Comparison of ENCODE assay signal across 8 mouse cellular contexts in the genomic region with DNA sequence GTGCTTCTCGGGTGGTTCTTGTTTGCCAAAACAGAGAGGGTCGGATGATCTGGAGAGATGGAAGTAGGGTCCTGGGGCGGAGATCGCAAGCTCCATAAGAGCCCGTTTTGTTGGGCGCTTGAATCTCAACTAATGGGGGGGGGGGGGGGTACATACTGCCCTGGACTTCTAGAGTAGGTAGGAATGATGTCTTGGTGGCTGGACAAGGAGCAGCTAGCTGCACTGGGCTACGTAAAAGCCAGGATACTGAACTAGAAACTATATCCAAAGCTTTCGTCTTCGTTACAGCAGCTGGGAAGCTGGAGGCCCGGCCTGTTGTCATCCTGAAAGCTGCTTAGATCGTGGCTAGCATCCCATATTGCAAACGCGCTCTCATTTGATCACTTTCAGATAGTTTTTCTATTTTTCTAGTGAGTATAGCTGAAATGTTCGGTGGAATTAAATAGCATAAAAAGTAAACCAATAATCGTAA. TPM values are rescaled to one million over a fixed set of nuclear protein-coding genes. Genes with fewer than 3 reads are reported as not detected.
A peak's percentile ranks its signal among the peaks of the same experiment; 100 is the strongest.
DNase-seq lines count a peak whose midpoint lies in the region; ATAC-seq and TF ChIP-seq lines count a peak whose summit lies in the region.

No protein-coding gene starts in this region.

- no peak for TF ChIP-seq EP300 in heart, postnatal 0 days (IDR thresholded peaks at IDR 0.05; ENCODE audit: low read depth)
- no peak for TF ChIP-seq EP300 in liver, postnatal 0 days (IDR thresholded peaks at IDR 0.05; ENCODE audit: low read depth)

- peak overlapping the region; percentile 87; the same call in 1 of the 2 replicates for H3K27ac ChIP-seq in kidney, embryonic 16.5 days (ENCODE audit: low read length)
- H3K27ac ChIP-seq in bone marrow macrophage, adult 2 months (ENCODE audit: insufficient read depth, low read depth, low read length): peak overlapping the region; percentile 45
- peak overlapping the region; percentile 99 for H3K27ac ChIP-seq in heart, postnatal 0 days (ENCODE audit: low read depth)
- H3K27ac ChIP-seq in liver, postnatal 0 days (ENCODE audit: low read depth): peak overlapping the region; percentile 93

- peak; percentile 64 for ATAC-seq in kidney, embryonic 16.5 days (ENCODE audit: low FRiP score, low TSS enrichment)
- peak; percentile 22; the same call in 1 of the 2 replicates for ATAC-seq in heart, postnatal 0 days (ENCODE audit: insufficient read depth, low read depth)
- peak; percentile 40 for ATAC-seq in liver, postnatal 0 days

- H3K4me2 ChIP-seq in kidney, embryonic 16.5 days (replicated peaks; ENCODE audit: low read depth, low read length): peak overlapping the region; percentile 65
- peak overlapping the region; percentile 83 for H3K4me2 ChIP-seq in heart, postnatal 0 days (ENCODE audit: low read depth, low read length)
- peak overlapping the region; percentile 76 for H3K4me2 ChIP-seq in liver, postnatal 0 days (ENCODE audit: low read depth, low read length)

- H3K27me3 ChIP-seq in kidney, embryonic 16.5 days (ENCODE audit: insufficient read depth, low read length): no peaks in the 10 kb centered on the region
- H3K27me3 ChIP-seq in heart, postnatal 0 days (ENCODE audit: control insufficient read depth, insufficient read depth, low read length): no peaks in the 10 kb centered on the region
- H3K27me3 ChIP-seq in liver, postnatal 0 days (ENCODE audit: insufficient read depth, low read length): no peaks in the 10 kb centered on the region

- peaks cover 13% of the 10 kb centered on the region for H3K36me3 ChIP-seq in kidney, embryonic 16.5 days (ENCODE audit: insufficient read depth, low read length)
- peaks cover 20% of the 10 kb centered on the region; the same call in 1 of the 2 replicates for H3K36me3 ChIP-seq in heart, postnatal 0 days (replicated peaks; ENCODE audit: control insufficient read depth, insufficient read depth, low read length)
- H3K36me3 ChIP-seq in liver, postnatal 0 days (replicated peaks; ENCODE audit: insufficient read depth, low read length): peaks cover 3% of the 10 kb centered on the region; the same call in 1 of the 2 replicates

- no peak for TF ChIP-seq POLR2A in bone marrow macrophage, adult 2 months (IDR thresholded peaks at IDR 0.05; ENCODE audit: borderline replicate concordance, low read depth, low read length)

- no peak for DNase-seq in kidney, adult 18-20 months
- DNase-seq in heart, postnatal 0 days (ENCODE audit: low spot score): no peak
- no peak for DNase-seq in liver, postnatal 0 days
- DNase-seq in adrenal gland, postnatal 14 days: no peak
- DNase-seq in retina, postnatal 1 day: no peak
- no peak for DNase-seq in cerebellum, postnatal 25 days

- 2% methylated on average over 15 of the region's 15 CpGs for WGBS in kidney, embryonic 16.5 days
- 1% methylated on average over 15 of the region's 15 CpGs for WGBS in heart, postnatal 0 days
- under 1% methylated on average over 15 of the region's 15 CpGs for WGBS in liver, postnatal 0 days (ENCODE audit: insufficient replicate concordance)

- peak overlapping the region; percentile 80 for H3K4me3 ChIP-seq in kidney, embryonic 16.5 days (ENCODE audit: low read length)
- peak overlapping the region; percentile 71 for H3K4me3 ChIP-seq in bone marrow macrophage, adult 2 months (ENCODE audit: insufficient read depth, low read length)
- H3K4me3 ChIP-seq in heart, postnatal 0 days (ENCODE audit: low read depth, low read length): peak overlapping the region; percentile 89
- H3K4me3 ChIP-seq in liver, postnatal 0 days (ENCODE audit: low read depth, low read length): peak overlapping the region; percentile 77

- H3K9ac ChIP-seq in kidney, embryonic 16.5 days (replicated peaks; ENCODE audit: low read length): peak overlapping the region; percentile 92
- H3K9ac ChIP-seq in heart, postnatal 0 days (replicated peaks; ENCODE audit: low read depth, low read length): peak overlapping the region; percentile 93
- H3K9ac ChIP-seq in liver, postnatal 0 days (replicated peaks): peak overlapping the region; percentile 86

- peaks cover 21% of the 10 kb centered on the region for H3K4me1 ChIP-seq in kidney, embryonic 16.5 days (ENCODE audit: insufficient read depth, low read length)
- 0 out of 2 replicates have a peak, but pooled peaks cover 8% of the 10 kb centered on the region for H3K4me1 ChIP-seq in bone marrow macrophage, adult 2 months (ENCODE audit: control insufficient read depth, insufficient read depth, low read length)
- peaks cover 13% of the 10 kb centered on the region for H3K4me1 ChIP-seq in heart, postnatal 0 days (ENCODE audit: control insufficient read depth, insufficient read depth)
- H3K4me1 ChIP-seq in liver, postnatal 0 days (ENCODE audit: insufficient read depth): peaks cover 14% of the 10 kb centered on the region

- TF ChIP-seq CTCF in bone marrow macrophage, adult 2 months (IDR thresholded peaks at IDR 0.05; ENCODE audit: low read depth, low read length): no peak
- no peak for TF ChIP-seq CTCF in heart, postnatal 0 days (IDR thresholded peaks at IDR 0.05; ENCODE audit: low read depth)
- no peak for TF ChIP-seq CTCF in liver, postnatal 0 days (IDR thresholded peaks at IDR 0.05; ENCODE audit: low read depth)

- H3K9me3 ChIP-seq in kidney, embryonic 16.5 days (ENCODE audit: low read length): no peaks in the 10 kb centered on the region
- H3K9me3 ChIP-seq in heart, postnatal 0 days (replicated peaks; ENCODE audit: control insufficient read depth, low read length): no peaks in the 10 kb centered on the region
- no peaks in the 10 kb centered on the region for H3K9me3 ChIP-seq in liver, postnatal 0 days (ENCODE audit: low read length)

RNA-seq across cellular contexts. Expression of gene Ccdc127, which starts 0.4 kb away (rescaled TPM):
- polyA plus RNA-seq in kidney, embryonic 16.5 days (2015; fragmentation: Nextera tagmentation; extraction: Ambion mirVana): 45.2 and 58.1 TPM in 2 replicates
- 23.1 and 27.3 TPM in 2 replicates for polyA plus RNA-seq in bone marrow macrophage, adult 2 months (2012; ENCODE audit: insufficient read depth, insufficient read length, missing spikeins)
- 6.4 and 7.2 TPM in 2 replicates for total RNA-seq in heart, postnatal 0 days (2014; rRNA removed; ENCODE audit: low replicate concordance)
- 43.5 and 46.5 TPM in 2 replicates for polyA plus RNA-seq in heart, postnatal 0 days (2015; fragmentation: Nextera tagmentation; extraction: Ambion mirVana)
- polyA plus RNA-seq in liver, postnatal 0 days (2015; fragmentation: Nextera tagmentation; extraction: Ambion mirVana): 14.3 and 14.8 TPM in 2 replicates
- 51.2 and 51.6 TPM in 2 replicates for total RNA-seq in adrenal gland, postnatal 14 days (2021)

RNA-seq across cellular contexts. Expression of gene Sdha, which starts 0.4 kb away (rescaled TPM):
- 383 and 417 TPM in 2 replicates for polyA plus RNA-seq in kidney, embryonic 16.5 days (2015; fragmentation: Nextera tagmentation; extraction: Ambion mirVana)
- polyA plus RNA-seq in bone marrow macrophage, adult 2 months (2012; ENCODE audit: insufficient read depth, insufficient read length, missing spikeins): 141 and 167 TPM in 2 replicates
- 401 and 402 TPM in 2 replicates for total RNA-seq in heart, postnatal 0 days (2014; rRNA removed; ENCODE audit: low replicate concordance)
- polyA plus RNA-seq in heart, postnatal 0 days (2015; fragmentation: Nextera tagmentation; extraction: Ambion mirVana): 912 and 960 TPM in 2 replicates
- 139 and 154 TPM in 2 replicates for polyA plus RNA-seq in liver, postnatal 0 days (2015; fragmentation: Nextera tagmentation; extraction: Ambion mirVana)
- 906 and 913 TPM in 2 replicates for total RNA-seq in adrenal gland, postnatal 14 days (2021)

RNA-seq across cellular contexts. Expression of gene Lrrc14b, which starts 13.3 kb away (rescaled TPM):
- not detected in 2 replicates for polyA plus RNA-seq in kidney, embryonic 16.5 days (2015; fragmentation: Nextera tagmentation; extraction: Ambion mirVana)
- 0.66 and 0.68 TPM in 2 replicates for polyA plus RNA-seq in bone marrow macrophage, adult 2 months (2012; ENCODE audit: insufficient read depth, insufficient read length, missing spikeins)
- 25.5 and 26.0 TPM in 2 replicates for total RNA-seq in heart, postnatal 0 days (2014; rRNA removed; ENCODE audit: low replicate concordance)
- 25.2 and 32.2 TPM in 2 replicates for polyA plus RNA-seq in heart, postnatal 0 days (2015; fragmentation: Nextera tagmentation; extraction: Ambion mirVana)
- not detected in 2 replicates for polyA plus RNA-seq in liver, postnatal 0 days (2015; fragmentation: Nextera tagmentation; extraction: Ambion mirVana)
- 0.15 and 0.19 TPM in 2 replicates for total RNA-seq in adrenal gland, postnatal 14 days (2021)

RNA-seq across cellular contexts. Expression of gene Pdcd6, which starts 33.1 kb away (rescaled TPM):
- 166 and 172 TPM in 2 replicates for polyA plus RNA-seq in kidney, embryonic 16.5 days (2015; fragmentation: Nextera tagmentation; extraction: Ambion mirVana)
- polyA plus RNA-seq in bone marrow macrophage, adult 2 months (2012; ENCODE audit: insufficient read depth, insufficient read length, missing spikeins): 115 and 120 TPM in 2 replicates
- total RNA-seq in heart, postnatal 0 days (2014; rRNA removed; ENCODE audit: low replicate concordance): 60.3 and 112 TPM in 2 replicates
- polyA plus RNA-seq in heart, postnatal 0 days (2015; fragmentation: Nextera tagmentation; extraction: Ambion mirVana): 90.3 and 90.8 TPM in 2 replicates
- 83.1 and 86.2 TPM in 2 replicates for polyA plus RNA-seq in liver, postnatal 0 days (2015; fragmentation: Nextera tagmentation; extraction: Ambion mirVana)
- total RNA-seq in adrenal gland, postnatal 14 days (2021): 127 and 129 TPM in 2 replicates

RNA-seq across cellular contexts. Expression of gene Zfp72, which starts 40.2 kb away (rescaled TPM):
- polyA plus RNA-seq in kidney, embryonic 16.5 days (2015; fragmentation: Nextera tagmentation; extraction: Ambion mirVana): 7.1 and 8.6 TPM in 2 replicates
- 1.6 and 1.9 TPM in 2 replicates for polyA plus RNA-seq in bone marrow macrophage, adult 2 months (2012; ENCODE audit: insufficient read depth, insufficient read length, missing spikeins)
- 1.1 and 2.3 TPM in 2 replicates for total RNA-seq in heart, postnatal 0 days (2014; rRNA removed; ENCODE audit: low replicate concordance)
- 2.8 and 2.9 TPM in 2 replicates for polyA plus RNA-seq in heart, postnatal 0 days (2015; fragmentation: Nextera tagmentation; extraction: Ambion mirVana)
- polyA plus RNA-seq in liver, postnatal 0 days (2015; fragmentation: Nextera tagmentation; extraction: Ambion mirVana): 0.60 and 0.70 TPM in 2 replicates
- 3.4 and 3.7 TPM in 2 replicates for total RNA-seq in adrenal gland, postnatal 14 days (2021)

Comparison
In these comparisons a context has a peak if more than half of its experiments do, and no peak if none do; other contexts are left out.
1. H3K27ac ChIP-seq: peak in every context shown above with its lines; median percentile 99 in heart, postnatal 0 days; 93 in liver, postnatal 0 days; 87 in kidney, embryonic 16.5 days; 45 in bone marrow macrophage, adult 2 months.
2. RNA of gene Lrrc14b, which starts 13.3 kb away (polyA plus RNA-seq): 25.2 to 32.2 TPM in heart, postnatal 0 days; 0.66 to 0.68 TPM in bone marrow macrophage, adult 2 months, not detected in kidney, embryonic 16.5 days and not detected in liver, postnatal 0 days; every median in the first group is over 10 times any median in the second.
3. Peak in every context shown above with its lines, with median percentiles within 50 percentile points of each other: ATAC-seq, H3K4me2 ChIP-seq, H3K4me3 ChIP-seq and H3K9ac ChIP-seq.